Mouse (Mus musculus): ENCODE data around the gene Ppp1r8.
"Not testable (repeated sequence)": the region's sequence is repeated elsewhere in the genome, so short reads cannot be mapped to it uniquely, and the experiment has no call there.

Gene Ppp1r8

DNA sequence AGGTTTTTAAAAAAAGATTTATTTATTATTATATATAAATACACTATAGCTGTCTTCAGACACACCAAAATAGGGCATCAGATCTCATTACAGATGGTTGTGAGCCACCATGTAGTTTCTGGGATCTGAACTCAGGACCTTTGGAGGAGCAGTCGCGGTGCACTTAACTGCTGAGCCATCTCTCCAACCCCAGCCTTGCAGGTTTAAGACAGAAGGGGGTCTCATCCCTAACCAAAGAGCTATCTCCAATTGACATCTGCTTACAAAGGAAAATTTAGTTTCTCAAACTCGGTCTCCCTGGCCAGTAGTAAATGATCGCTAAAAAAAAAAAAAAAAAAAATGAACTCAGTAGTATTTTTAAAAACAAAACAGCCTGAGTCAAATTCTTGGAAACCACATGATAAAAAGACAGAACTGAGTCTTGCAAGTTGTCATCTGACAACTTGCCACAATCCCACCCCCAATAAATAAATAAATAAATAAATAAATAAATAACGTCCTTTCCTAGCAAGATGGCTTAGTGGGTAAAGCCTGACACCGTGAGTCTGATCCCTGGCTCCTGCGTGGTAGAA is 36.3 kb downstream of the Ppp1r8 start:
- DNase-seq (ENCODE audit: extremely low spot score), result no peak

DNA sequence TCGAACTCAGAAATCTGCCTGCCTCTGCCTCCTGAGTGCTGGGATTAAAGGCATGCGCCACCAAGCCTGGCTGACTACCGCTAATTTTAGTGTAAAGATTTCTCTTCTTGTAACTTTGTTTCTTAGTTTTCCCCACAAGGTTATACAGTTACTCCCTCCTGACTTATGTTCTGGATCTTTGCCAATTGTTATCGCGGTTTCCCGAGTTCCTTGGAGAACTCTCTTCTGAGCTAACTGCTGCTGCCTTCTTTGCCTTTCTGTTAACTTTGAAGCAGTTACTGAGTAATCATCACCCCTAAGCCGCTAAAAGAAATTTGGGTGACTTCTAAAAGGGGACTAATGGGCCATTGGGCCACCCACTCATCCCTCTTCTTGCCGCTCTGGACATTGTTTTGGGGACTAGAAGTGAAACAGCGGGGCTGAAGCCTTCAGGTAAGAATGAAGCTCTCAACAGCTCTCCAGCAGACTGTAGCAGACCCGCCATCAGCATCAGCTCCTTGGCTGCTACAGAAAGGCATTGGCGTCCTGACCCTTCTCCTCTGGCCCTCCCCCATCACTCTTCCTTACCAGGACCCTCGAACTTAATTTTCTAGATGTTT is 37.3 kb downstream of the Ppp1r8 start:
- no peak for DNase-seq (ENCODE audit: extremely low spot score)

GRCm38 (mm10) chr4:132805146-132805545 is 37.8 kb downstream of the Ppp1r8 start:
- DNase-seq (ENCODE audit: extremely low spot score), result no peak

DNA sequence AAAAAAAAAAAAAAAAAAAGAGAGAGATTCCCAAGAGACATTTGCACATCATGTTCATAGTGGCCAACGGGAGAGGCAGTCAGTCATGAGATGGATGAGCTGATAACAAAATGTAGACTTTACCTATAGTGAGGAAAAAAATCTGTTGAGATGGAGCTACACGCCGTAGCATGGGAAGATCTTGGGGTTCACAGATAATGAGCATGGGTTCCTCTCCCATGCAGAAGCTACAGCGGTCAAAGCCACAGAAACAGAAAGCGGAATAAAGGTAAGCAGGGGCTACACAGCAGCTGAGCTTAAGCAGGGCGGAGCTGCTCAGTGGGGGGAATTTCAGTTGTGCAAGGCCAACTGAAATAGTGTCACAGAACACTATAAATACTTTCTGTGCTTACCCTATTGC is 38.6 kb downstream of the Ppp1r8 start:
- no peak for DNase-seq (ENCODE audit: extremely low spot score)

DNA sequence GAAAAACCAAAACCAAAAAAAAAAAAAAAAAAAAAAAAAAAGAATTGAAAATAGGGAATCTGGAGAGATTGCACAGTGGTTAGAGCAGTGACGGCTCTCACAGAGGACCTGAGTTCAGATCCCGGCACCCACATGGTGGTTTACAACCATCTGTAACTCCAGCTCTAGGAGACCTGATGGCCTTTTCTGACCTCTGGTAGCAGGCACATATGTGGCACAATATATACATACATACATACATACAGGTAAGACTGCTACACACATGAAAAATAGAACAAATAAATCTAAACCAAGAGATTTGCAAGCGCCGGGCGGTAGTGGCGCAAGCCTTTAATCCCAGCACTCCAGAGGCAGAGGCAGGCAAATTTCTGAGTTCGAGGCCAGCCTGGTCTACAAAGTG is 39.1 kb downstream of the Ppp1r8 start:
- DNase-seq (ENCODE audit: extremely low spot score), result no peak

DNA sequence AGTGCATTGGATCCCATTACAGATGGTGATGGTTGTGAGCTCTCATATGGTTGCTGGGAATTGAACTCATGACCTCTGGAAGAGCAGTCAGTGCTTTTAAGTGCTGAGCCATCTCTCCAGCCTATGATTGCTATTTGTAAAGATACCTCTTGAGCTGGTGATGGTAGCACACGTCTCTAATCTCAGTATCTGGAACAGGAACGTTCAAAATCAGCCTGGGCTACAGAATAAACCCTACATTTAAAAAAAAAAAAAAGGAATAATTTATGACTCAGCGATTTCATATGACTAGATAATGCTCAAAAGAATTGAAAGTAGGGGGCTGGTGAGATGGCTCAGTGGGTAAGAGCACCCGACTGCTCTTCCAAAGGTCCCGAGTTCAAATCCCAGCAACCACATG is 39.8 kb downstream of the Ppp1r8 start:
- DNase-seq (ENCODE audit: extremely low spot score), result no peak

DNA sequence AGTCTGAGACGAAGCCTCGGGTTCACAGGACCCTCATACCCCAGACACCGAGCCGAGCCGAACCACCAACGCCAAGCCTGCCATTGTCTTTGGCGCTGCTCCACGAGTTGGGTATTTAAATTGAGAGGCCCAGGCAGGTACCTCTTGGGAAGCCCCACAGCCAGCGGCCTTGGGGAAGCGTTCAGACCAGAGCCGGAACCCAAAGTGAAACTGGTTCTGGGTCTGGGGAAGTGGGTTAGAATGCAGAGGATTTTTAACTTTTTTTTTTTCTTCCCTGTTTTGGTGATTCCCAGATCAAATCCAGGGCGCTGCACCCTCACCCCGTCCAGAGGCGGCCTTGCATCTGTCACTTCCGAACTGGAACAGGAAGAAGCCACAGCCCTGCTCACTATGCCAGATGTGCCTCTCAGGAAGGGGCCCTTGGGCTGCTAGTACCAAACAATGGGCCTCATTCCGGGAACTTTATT is 40.8 kb downstream of the Ppp1r8 start:
- no peak for DNase-seq (ENCODE audit: extremely low spot score)

DNA sequence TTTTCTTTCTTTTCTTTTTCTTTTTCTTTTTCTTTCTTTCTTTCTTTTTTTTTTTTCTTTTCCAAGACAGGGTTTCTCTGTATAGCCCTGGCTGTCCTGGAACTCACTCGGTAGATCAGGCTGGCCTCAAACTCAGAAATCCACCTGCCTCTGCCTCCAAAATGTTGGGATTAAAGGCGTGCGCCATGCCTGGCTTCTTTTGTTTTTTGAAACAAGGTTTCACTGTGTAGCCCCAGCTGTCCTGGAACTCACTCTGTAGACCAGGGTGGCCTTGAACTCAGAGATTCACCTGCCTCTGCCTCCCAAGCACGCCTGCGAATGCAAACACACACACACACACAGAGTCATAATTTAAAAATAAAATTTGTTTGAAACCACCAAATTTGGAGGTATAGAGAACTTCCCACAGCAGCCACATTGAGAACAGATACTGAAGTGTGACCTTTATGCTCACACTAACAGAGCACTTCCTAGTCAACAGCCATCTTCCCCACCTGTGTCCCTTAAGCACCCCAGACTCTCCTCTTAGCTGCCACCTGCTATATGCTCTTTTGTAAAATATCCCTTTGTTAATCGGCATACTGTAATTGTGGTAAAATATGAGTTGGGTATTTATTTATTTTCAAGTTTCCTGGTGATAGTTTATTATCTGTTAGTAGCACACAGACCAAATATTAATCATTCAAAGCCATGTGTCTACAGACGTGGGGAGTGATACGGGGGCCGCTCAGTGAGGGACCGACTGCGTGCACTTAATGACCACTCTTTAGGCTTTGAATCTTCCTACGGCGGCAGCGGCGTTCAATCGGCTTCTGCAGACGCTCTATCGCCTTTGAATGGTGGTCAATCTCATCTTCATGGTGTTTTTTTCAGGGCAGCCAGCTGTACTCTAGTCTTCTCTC is 41.5 kb downstream of the Ppp1r8 start:
- DNase-seq (ENCODE audit: extremely low spot score), result no peak

DNA sequence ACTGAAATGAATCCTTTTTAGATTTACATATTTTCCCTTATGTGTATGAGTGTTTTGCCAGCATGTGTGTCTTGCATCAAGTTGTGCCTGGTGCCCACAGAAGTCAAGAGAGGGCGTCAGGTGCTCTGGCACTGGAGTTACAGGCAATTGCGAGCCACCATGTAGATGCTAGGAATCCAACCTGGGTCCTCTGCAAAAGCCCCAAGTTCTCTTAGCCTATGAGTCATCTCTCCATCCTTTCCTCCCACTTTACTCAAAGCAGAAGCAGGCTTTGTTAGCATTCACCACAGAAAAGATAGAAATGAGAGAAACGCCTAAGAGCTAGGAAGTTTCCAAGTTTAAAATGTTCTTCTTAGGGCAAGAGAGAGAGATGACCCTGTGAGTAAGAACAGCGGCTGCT is 43.1 kb downstream of the Ppp1r8 start:
- DNase-seq (ENCODE audit: extremely low spot score), result no peak

DNA sequence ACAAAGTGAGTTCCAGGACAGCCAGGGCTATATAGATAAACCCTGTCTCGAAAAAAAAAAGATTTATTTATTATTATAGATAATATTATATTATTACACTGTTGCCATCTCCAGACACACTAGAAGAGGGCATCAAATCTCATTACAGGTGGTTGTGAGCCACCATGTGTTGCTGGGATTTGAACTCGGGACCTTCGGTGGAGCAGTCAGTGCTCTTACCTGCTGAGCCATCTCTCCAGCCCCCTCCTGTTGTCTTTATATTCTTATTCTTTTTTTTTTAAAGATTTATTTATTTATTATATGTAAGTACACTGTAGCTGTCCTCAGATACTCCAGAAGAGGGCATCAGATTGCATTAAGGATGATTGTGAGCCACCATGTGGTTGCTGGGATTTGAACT is 44.3 kb downstream of the Ppp1r8 start:
- not testable (repeated sequence) for DNase-seq (ENCODE audit: extremely low spot score)

DNA sequence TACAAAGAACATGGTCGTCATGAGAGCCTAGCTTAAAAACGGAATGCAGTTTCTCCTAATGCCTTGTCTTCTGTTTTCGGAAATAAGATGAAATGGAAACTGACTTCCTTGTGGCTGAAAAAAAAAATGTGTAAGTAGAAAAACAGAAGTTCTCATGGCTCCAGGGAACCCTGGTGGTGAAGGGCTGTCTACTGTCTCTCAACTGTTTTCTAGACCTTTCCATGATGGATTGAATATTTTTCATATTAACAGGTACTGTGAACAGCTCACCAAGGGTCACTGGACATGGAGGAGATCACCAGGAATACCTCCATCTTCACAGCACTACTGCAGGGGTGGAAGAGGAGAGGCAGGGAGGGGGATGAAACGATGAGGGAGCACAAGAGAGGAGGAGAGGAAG is 44.9 kb downstream of the Ppp1r8 start:
- no peak for DNase-seq (ENCODE audit: extremely low spot score)

DNA sequence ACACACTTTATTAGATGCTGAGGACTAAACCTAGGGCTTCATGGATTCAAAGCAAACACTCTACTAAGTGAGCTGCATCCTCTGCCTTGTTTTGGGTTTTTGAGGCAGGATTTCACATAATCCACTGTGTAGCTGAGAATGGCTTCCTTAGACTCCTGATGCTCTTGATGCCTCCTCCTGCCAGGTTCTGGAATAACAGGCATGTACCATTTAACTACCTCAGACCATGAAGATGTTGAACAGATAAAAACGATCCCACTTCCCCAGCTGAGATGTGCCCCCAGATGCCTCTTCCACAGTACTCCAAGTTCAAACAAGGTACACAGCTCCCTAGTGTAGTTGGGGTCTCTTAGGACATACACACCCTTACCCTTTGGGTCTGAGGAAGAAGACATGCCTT is 45.5 kb downstream of the Ppp1r8 start:
- no peak for DNase-seq (ENCODE audit: extremely low spot score)

- peak; percentile 75 for DNase-seq (ENCODE audit: extremely low spot score)
Observed at GRCm38 (mm10) chr4:132796196-132796886, 46.6 kb downstream of the Ppp1r8 start, which contains the start of gene Themis2. TSS of gene Themis2 (minus strand) at chr4:132796387.

GRCm38 (mm10) chr4:132795171-132795570 is 47.8 kb downstream of the Ppp1r8 start:
- no peak for DNase-seq (ENCODE audit: extremely low spot score)

- no peak for DNase-seq (ENCODE audit: extremely low spot score)
Observed at GRCm38 (mm10) chr4:132794760-132795159, 48.2 kb downstream of the Ppp1r8 start.

DNA sequence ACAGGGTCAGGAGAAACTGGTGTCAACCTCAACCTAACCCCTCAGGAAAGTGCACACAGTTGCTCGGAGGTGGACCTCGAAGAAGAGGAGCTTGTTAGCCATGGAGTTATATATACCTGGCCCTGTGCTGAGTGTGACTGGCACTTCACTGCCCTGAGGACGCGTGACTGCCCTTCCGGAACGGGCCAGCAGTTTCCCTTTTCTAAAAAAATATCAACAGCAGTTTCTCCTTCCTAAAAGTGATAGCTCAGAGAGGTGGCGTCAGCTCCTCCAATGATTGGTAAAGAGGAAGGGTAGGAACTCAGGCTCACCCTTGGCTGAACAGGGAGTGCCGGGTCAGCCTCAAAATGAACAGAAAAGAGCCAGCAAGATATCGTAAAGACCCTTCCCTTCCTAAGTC is 48.9 kb downstream of the Ppp1r8 start:
- DNase-seq (ENCODE audit: extremely low spot score), result no peak

- not testable (repeated sequence) for DNase-seq (ENCODE audit: extremely low spot score)
Observed at GRCm38 (mm10) chr4:132793322-132794004, 49.5 kb downstream of the Ppp1r8 start.

- DNase-seq (ENCODE audit: extremely low spot score), result no peak
Observed at GRCm38 (mm10) chr4:132789731-132790130, 53.2 kb downstream of the Ppp1r8 start.

GRCm38 (mm10) chr4:132785228-132785627 is 57.7 kb downstream of the Ppp1r8 start:
- no peak for DNase-seq (ENCODE audit: extremely low spot score)

GRCm38 (mm10) chr4:132783732-132784131 is 59.2 kb downstream of the Ppp1r8 start:
- DNase-seq (ENCODE audit: extremely low spot score), result no peak

- DNase-seq (ENCODE audit: extremely low spot score), result no peak
Observed at GRCm38 (mm10) chr4:132780288-132780687, 62.7 kb downstream of the Ppp1r8 start.
